Mouse (Mus musculus) megakaryocyte, embryonic 14.5 days (primary cell): ENCODE results near the gene Dlgap3.

Experiments
- FLI1 ChIP-seq: IDR thresholded peaks from 2 replicates; pipeline ENCODE4 v1.6.1; 2012; ENCODE audit warnings: low read length, inconsistent platforms, mixed read lengths
- GATA1 ChIP-seq: IDR thresholded peaks from 3 replicates; pipeline ENCODE4 v1.6.1; 2012; ENCODE audit warnings: mixed read lengths, low read length, inconsistent platforms, borderline replicate concordance

DNA sequence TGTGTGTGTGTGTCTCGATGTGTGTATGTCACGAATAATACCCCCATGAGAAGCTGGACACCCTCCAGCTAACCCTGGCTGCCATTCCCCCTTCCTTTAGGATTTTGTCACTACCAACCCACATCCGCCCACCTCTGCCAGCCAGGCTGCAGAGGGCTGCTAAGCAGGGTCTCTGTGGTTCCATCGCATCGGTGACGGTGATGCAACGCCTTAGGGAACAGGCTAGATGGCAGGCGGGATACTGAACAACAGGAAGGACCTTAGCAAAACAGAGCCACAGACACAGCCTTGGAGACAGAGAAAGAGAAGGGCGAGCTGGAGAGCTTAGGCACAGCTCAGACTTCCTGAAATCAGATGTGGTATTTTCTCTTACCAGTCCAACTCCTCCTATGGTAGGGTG is 9.7 kb downstream of the Dlgap3 start:
- no peak for TF ChIP-seq FLI1
- no peak for TF ChIP-seq GATA1
